Mouse (Mus musculus) cortical plate, adult 2 months (tissue): Measurements from ENCODE around the gene Akt1s1.

Source experiments
- CTCF ChIP-seq: fragments of 200-500 bp; IDR thresholded peaks from 2 replicates; pipeline ENCODE4 v1.5.1; 2011; ENCODE audit warnings: mild to moderate bottlenecking, control low read depth, low read length; ENCODE audit not compliant: insufficient read depth; ENCODE audit errors: extremely low read depth
- POLR2A ChIP-seq: fragments of 200-500 bp; IDR thresholded peaks from 2 replicates; pipeline ENCODE4 v1.6.1; 2011; ENCODE audit warnings: mild to moderate bottlenecking, low read length, control low read depth; ENCODE audit not compliant: insufficient read depth; ENCODE audit errors: extremely low read depth

GRCm38 (mm10) chr7:44868919-44869696, 20.3 kb downstream of the Akt1s1 start:
- TF ChIP-seq CTCF (no peak), POLR2A (no peak)
